Mouse (Mus musculus): ENCODE measurements around the gene Mast4.

Gene Mast4

DNA sequence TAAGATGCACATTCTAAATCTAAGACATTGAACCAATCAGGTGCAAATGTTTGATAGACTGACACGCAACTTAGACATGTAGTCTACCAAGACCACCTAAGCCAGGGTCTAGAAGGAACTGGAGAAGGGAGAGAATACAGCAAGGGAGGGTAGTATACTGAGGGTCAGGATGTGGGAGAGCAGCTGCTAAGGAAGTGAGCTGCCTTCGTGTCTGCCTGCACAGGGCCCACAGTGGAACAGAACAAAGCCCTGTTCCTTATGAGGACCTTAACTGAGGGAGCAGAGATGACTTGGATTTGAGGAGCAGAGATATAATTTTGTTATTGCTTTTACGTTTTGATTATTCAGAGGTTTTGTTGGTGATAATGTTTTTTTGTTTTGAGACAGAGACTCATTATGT lies 138.4 kb downstream of the Mast4 start:
- DNase-seq (ENCODE audit: low spot score), result no peak

- DNase-seq (ENCODE audit: low spot score), result no peak
Observed at GRCm38 (mm10) chr13:103183566-103183965, 150.7 kb downstream of the Mast4 start.

DNA sequence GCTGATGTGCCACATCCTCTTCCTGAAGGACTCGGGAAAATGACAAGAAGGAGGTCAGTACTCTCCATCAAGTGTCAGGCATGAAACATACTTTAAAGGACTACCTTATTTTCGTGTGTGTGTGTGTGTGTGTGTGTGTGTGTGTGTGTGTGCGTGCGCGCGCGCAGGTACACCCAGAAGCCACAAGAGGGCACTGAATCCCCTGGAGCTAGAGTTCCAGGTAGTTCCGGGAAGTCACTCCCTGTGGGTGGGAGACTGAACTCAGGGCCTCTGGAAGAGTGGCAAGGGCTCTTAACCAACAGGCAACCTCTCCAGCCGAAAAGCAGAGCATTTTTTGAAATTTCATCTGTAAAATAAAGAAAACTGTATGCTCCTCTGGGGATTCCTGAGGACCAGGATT lies 152.5 kb downstream of the Mast4 start:
- DNase-seq (ENCODE audit: low spot score), result no peak

DNA sequence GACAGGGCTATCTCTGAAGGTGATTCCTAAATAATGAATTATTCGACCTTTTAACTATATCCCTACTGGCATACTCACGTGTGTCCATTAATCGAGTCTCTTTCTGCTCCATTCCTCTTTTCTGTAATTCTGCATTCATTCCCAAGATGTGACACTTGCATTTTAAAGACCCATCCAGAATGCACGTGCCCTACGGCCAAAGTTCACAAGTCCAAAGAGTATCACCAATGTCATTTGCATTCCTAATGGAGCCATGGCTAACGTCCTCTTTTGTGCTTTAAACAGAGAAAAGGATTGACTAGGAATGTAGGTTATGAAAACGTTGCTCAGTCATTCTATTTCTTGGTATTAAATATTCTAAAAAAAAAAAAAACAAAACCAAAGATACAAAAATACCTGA lies 157.4 kb downstream of the Mast4 start:
- no peak for DNase-seq (ENCODE audit: low spot score)

DNA sequence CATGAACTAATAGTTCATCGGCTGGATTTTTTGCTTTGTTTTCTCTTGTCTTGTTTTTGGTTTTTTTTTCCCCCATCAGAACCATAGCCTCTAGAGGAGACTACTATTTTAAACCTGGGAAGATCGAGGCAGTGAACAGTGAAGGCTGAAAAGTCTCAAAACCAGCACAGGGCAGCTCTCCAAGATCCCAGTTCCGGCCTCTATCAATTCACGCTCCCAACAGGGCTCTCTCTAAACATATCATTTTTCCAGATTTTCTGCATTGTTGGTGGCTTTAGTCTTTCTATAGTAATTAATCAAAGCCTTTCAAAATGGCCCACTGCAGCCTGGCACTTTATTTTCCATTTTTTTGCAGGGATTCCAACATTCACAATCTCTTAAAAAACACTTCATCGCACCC lies 159.9 kb downstream of the Mast4 start:
- DNase-seq (ENCODE audit: low spot score), result no peak

DNA sequence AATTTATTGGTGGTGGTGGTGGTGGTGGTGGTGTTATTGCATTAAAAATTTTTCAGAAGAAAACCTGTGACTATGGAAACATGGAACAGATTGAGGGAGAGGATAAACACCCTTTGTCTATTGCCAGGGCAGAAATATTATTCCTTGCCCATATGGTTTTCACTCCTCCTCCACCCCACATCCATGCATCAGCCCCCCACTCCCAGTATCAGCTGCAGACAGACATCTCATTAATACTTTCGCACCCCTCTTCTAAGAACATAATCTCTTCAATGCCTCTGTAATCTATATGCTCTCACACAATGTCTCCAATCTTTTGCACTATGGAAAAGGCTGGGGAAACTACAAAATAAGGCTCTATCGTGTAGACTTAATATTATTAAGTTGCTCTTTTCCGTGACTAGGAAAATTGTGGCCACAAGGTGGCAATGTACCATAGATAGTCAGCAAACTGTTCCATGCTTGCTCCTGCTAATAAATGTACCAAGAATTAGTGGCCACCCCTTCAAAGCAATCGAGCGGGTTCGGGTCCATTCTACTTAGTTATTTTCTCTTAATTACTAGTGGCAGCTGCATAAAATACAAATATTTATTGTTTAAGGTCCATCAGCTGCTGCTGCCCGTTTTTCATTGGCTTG lies 160.6 kb downstream of the Mast4 start:
- peak; percentile 85 for DNase-seq (ENCODE audit: low spot score)

- DNase-seq (ENCODE audit: low spot score), result no peak
Observed at GRCm38 (mm10) chr13:103151944-103152343, 182.4 kb downstream of the Mast4 start.

GRCm38 (mm10) chr13:103151171-103151570 lies 183.1 kb downstream of the Mast4 start:
- no peak for DNase-seq (ENCODE audit: low spot score)

DNA sequence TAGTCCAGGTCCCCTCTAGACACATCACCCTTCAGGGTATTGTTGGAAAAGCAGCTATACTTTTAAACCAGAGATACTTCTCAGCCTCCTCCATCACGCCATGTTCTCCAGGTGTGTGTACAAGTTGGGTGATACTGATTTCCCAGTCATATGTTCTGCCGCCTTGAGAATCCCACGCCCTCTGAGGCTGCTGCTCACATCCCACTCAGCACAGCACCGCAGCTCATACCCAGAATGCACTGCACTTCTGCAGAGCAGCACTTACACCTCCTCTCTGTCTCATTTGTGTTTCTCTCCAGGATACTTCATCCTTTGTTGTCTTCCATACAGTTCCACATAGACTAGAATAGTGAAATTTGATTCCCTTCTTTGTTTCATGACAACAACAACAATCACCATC lies 183.6 kb downstream of the Mast4 start:
- DNase-seq (ENCODE audit: low spot score), result no peak

GRCm38 (mm10) chr13:103149415-103149814 lies 184.9 kb downstream of the Mast4 start:
- no peak for DNase-seq (ENCODE audit: low spot score)

DNA sequence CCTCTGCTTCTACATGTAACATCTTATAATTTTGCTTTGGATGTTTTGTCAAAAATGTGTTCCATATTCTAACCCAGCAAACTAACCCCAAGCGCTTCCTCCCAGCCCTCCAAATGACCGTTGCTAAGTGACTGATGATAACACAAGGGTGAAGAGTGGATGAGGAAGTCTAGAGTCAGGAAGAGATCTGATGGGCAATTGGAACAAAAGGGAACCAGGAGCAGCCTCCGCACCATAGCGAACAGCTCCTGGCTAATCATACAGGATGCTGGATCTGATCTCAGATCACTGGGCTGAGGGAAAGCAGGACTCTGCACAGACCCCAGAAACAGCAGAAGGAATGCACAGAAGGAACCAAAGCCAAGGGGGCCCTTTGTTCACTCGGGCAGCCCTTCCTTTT lies 190.0 kb downstream of the Mast4 start:
- no peak for DNase-seq (ENCODE audit: low spot score)

GRCm38 (mm10) chr13:103141304-103141703 lies 193.0 kb downstream of the Mast4 start:
- no peak for DNase-seq (ENCODE audit: low spot score)

GRCm38 (mm10) chr13:103140051-103140450 lies 194.2 kb downstream of the Mast4 start:
- no peak for DNase-seq (ENCODE audit: low spot score)

DNA sequence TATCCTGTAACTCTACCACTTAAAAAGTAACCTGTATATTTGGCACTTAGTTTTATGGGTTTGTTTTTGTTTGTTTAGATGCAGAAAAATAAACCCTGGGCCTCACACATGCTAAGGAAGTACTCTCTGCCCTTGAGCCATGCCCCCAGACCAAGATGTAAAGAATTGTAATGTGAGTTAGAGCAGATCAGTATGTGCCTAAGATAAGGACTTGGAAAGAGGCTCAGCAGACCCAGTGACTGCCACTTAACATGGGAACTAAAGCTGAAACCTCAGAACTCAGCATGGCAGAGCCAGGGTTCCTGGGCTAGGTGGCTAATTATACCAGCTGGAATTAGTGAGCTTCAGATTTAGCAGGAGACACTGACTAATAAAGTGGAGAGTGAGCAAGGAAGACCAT lies 196.0 kb downstream of the Mast4 start:
- DNase-seq (ENCODE audit: low spot score), result no peak

- DNase-seq (ENCODE audit: low spot score), result no peak
Observed at GRCm38 (mm10) chr13:103135224-103135883, 198.9 kb downstream of the Mast4 start.

DNA sequence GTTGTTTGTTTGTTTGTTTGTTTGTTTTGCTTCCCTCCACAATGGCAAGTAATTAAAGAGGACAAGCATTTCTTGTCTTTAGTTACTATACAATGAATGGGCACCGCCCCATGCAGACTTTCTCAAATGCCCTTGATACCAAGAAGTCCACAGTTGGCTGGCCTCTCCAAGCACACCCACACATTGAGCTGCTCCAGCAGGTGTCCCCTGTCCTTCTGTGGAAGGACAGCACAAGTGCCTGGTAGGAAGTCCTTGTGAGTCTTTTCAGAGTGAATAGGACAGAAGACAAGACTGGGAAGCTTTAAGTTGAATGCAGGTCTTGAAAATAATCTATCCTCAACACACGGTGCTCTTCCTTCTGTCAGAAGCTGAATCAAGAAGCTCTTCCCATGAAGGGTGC lies 202.5 kb downstream of the Mast4 start:
- no peak for DNase-seq (ENCODE audit: low spot score)

DNA sequence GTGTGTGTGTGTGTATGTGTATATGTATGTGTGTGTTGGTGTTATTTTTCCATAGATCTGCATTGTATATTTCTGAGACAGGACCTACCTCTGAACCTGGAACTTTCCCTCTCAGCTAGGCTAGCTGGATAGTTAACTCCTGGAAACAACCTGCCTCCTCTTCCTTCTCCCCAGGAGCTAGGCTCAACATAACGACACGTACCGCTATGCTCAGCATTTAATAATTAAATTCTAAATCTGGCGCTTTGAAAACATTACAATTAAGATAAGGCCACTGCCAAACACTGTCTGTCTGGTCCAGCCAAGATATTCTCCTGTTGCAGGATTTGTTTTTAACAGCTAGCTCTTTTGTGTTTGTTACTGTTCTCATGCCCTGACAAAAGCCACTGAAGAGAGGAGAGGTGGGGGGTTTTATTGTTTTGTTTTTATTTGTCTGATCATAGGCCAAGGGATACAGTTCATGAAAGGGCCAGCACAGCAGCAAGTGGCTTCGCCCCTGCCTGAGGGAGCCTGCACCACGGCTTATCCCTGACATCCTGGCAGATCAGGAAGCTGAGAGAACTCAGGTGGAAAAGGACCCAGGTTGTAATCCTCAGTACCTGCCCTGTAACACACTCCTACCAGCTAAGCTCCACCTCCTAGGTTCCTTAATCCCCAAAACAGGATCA lies 205.0 kb downstream of the Mast4 start:
- DNase-seq (ENCODE audit: low spot score), result no peak

DNA sequence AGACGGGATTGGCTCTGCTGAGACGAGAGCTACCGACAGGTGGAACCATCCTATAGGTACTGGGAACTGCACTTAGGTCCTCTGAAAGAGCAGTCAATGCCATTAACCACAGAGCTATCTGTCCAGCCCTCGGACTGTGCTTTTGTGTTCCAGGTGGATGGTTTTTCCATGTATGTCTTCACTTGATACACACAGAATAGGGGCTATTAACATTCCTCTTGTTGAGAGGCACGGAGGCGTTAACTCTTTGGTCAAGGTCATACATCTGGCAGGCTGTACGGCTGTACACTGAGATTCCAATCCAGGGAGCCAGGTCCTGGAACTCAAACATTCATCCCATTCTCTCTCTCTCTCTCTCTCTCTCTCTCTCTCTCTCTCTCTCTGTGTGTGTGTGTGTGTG lies 205.6 kb downstream of the Mast4 start:
- no peak for DNase-seq (ENCODE audit: low spot score)

- no peak for DNase-seq (ENCODE audit: low spot score)
Observed at GRCm38 (mm10) chr13:103127594-103127993, 206.7 kb downstream of the Mast4 start.

- DNase-seq (ENCODE audit: low spot score), result no peak
Observed at GRCm38 (mm10) chr13:103123716-103124115, 210.6 kb downstream of the Mast4 start.

DNA sequence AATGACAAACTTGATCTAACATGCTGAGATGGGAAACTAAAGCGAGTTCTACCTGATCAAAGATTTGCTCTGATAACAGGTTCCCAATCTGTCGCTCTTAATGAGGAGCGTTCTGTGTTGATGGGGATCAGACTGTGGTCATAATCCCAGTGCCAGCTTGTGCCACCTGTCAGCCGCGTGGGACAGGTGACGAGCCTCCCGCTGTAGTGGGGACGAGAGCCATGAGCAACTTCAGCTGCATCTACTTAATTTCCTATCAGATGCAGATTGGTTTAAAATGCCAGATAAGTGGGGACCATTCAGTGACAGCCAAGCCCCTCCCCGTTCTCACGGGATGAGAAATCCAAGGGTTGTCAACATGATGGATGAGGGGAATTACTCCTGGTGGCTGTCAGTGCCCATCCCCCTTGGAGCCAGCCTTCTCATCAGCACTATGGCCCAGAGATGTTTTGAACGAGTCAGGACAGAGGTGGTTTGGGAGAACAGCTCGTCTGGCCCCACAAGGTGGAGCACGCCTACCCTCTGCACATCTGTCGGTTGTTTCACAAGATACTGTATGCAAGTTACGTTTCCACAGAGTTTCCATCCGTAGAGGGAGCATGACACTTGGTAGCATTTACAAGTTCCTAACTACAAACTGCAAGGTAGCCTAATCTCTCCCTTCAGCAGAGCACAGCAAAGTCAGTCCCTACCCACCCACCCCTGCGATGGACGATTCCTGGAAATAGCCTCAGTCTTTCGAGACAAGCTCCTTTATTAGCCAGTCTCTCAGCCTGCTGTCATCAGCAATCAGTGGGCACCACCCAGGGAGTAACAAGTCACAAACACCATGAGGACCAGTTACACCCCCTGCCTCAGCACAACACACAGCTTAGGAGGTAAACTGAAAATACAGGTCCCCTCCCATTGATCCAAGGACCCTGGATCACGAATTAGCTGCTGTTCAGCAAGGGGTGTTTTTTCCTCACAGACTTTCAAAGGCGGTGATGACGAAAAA lies 212.2 kb downstream of the Mast4 start:
- peak; percentile 66 for DNase-seq (ENCODE audit: low spot score)

GRCm38 (mm10) chr13:103120669-103121131 lies 213.6 kb downstream of the Mast4 start:
- peak; percentile 82 for DNase-seq (ENCODE audit: low spot score)

All from embryo, embryonic 10 days (tissue).